Mouse (Mus musculus): ENCODE results near the gene Ier5. TPM values are rescaled to one million over a fixed set of nuclear protein-coding genes. Genes with fewer than 3 reads are reported as not detected.

Gene Ier5
- total RNA-seq, 2 experiments from 2014 or later, result 60.4 to 75.1 TPM

- intact Hi-C loops (cut with DNase I), result loop anchor here (2.0 kb wide), 1 partner anchor 127 kb away; no protein-coding TSS in a partner anchor
- no peak for TF ChIP-seq CTCF (IDR thresholded peaks at IDR 0.05)
- no peak for DNase-seq (ENCODE audit: extremely low spot score in 1 of 2, low spot score in 2 of 2)
- H3K27ac ChIP-seq, result peak overlapping the region; percentile 88; the same call in 1 of the 2 replicates
- H3K4me3 ChIP-seq, result no peak overlapping the region
Observed at GRCm38 (mm10) chr1:155088046-155088445, 11.4 kb downstream of the Ier5 start.

GRCm38 (mm10) chr1:155086893-155087292 lies 12.5 kb downstream of the Ier5 start:
- peak; percentile 48 to 53 for DNase-seq (ENCODE audit: extremely low spot score in 1 of 2, low spot score in 2 of 2)
- TF ChIP-seq CTCF (IDR thresholded peaks at IDR 0.05), result no peak
- Histone ChIP-seq H3K27ac (peak overlapping the region; percentile 88), H3K4me3 (no peak overlapping the region)
- intact Hi-C loops (cut with DNase I), result loop anchor here (2.0 kb wide), 1 partner anchor 58 kb away; no protein-coding TSS in a partner anchor

DNA sequence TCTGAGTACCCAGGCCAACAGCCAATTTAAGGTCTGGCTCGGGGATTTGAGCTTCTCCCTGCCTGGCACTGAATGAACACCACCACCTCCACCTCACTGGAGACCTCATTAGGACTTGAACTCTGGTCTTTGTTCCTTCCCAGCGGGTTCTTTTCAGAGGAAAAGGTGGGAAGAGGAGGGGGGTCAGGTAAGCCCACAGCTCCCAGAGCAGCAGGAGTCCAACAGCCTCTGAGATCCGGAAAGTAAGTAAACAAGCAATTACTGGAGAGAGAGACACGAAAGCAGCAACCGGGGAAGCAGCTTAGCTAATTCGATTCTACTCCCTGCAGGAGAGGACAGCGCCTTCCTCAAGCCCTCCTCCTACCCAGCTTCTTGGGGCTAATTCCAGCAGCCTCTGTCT lies 13.0 kb downstream of the Ier5 start:
- DNase-seq (ENCODE audit: extremely low spot score in 1 of 2, low spot score in 2 of 2), result no peak
- Histone ChIP-seq H3K27ac (peak overlapping the region; percentile 88), H3K4me3 (no peak overlapping the region)
- TF ChIP-seq CTCF (IDR thresholded peaks at IDR 0.05), result no peak
- intact Hi-C loops (cut with DNase I), result loop anchor here (2.0 kb wide), 1 partner anchor 58 kb away; no protein-coding TSS in a partner anchor

DNA sequence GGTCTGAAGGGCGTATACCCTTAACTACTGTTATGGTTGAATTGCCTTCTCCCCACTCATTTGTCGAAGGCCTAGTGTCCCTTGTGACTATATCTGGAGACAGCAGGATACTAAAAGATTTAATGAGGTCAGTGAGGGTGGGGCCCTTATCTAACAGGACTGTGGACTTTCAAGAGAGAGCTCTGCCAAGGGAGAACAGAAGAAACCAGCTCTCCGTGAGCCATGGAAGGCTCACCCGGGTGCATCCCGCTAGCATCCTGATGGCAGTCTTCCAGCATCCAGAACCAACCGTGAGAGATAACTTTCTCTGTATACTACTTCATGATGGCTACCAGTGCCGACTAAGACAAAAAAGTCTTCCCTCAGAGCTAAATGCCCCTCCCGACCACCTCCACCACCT lies 14.6 kb downstream of the Ier5 start:
- no peak for DNase-seq (ENCODE audit: extremely low spot score in 1 of 2, low spot score in 2 of 2)
- H3K4me3 ChIP-seq, result no peak overlapping the region
- intact Hi-C loops (cut with DNase I), result no loop called here
- no peak for TF ChIP-seq CTCF (IDR thresholded peaks at IDR 0.05)
- H3K27ac ChIP-seq, result peak overlapping the region; percentile 88; the same call in 1 of the 2 replicates

GRCm38 (mm10) chr1:155083271-155084265 lies 15.9 kb downstream of the Ier5 start:
- TF ChIP-seq CTCF (IDR thresholded peaks at IDR 0.05), result no peak
- intact Hi-C loops (cut with DNase I), result loop anchor here (1.0 to 2.0 kb wide), 2 partner anchors 16 to 33 kb away; partner anchors contain the start of gene Ier5

GRCm38 (mm10) chr1:155082965-155083268 lies 16.5 kb downstream of the Ier5 start:
- intact Hi-C loops (cut with DNase I), result loop anchor here (1.0 to 2.0 kb wide), 2 partner anchors 16 to 32 kb away; partner anchors contain the start of gene Ier5
- peak overlapping the region; percentile 96 for H3K27ac ChIP-seq
- no peak for DNase-seq (ENCODE audit: extremely low spot score in 1 of 2, low spot score in 2 of 2)
- no peak for TF ChIP-seq CTCF (IDR thresholded peaks at IDR 0.05)
- peak overlapping the region; percentile 54 for H3K4me3 ChIP-seq

More at GRCm38 (mm10) chr1:155083271-155084265, 15.9 kb downstream of the Ier5 start:
- DNase-seq (ENCODE audit: extremely low spot score in 1 of 2, low spot score in 2 of 2), result peak; percentile 92 to 95
- peak overlapping the region; percentile 54 for H3K4me3 ChIP-seq
- peak overlapping the region; percentile 96 for H3K27ac ChIP-seq

GRCm38 (mm10) chr1:155082158-155082964 lies 17.1 kb downstream of the Ier5 start:
- no peak for DNase-seq (ENCODE audit: extremely low spot score in 1 of 2, low spot score in 2 of 2)
- no peak for TF ChIP-seq CTCF (IDR thresholded peaks at IDR 0.05)
- intact Hi-C loops (cut with DNase I), result loop anchor here (2.0 kb wide), 1 partner anchor 32 kb away; no protein-coding TSS in a partner anchor
- H3K27ac ChIP-seq, result peak overlapping the region; percentile 96
- peak overlapping the region; percentile 54 for H3K4me3 ChIP-seq

- intact Hi-C loops (cut with DNase I), result no loop called here
- Histone ChIP-seq H3K4me3 (no peak overlapping the region), H3K27ac (no peak overlapping the region)
- no peak for DNase-seq (ENCODE audit: extremely low spot score in 1 of 2, low spot score in 2 of 2)
- TF ChIP-seq CTCF (IDR thresholded peaks at IDR 0.05), result no peak
Observed at GRCm38 (mm10) chr1:155077675-155078074, 21.8 kb downstream of the Ier5 start.

GRCm38 (mm10) chr1:155075856-155076255 lies 23.6 kb downstream of the Ier5 start:
- intact Hi-C loops (cut with DNase I), result no loop called here
- H3K27ac ChIP-seq, result no peak overlapping the region
- DNase-seq (ENCODE audit: extremely low spot score in 1 of 2, low spot score in 2 of 2), result no peak
- TF ChIP-seq CTCF (IDR thresholded peaks at IDR 0.05), result no peak
- H3K4me3 ChIP-seq, result no peak overlapping the region

GRCm38 (mm10) chr1:155074856-155075255 lies 24.6 kb downstream of the Ier5 start:
- Histone ChIP-seq H3K4me3 (no peak overlapping the region), H3K27ac (peak overlapping the region; percentile 36; the same call in 1 of the 2 replicates)
- no peak for DNase-seq (ENCODE audit: extremely low spot score in 1 of 2, low spot score in 2 of 2)
- intact Hi-C loops (cut with DNase I), result no loop called here
- no peak for TF ChIP-seq CTCF (IDR thresholded peaks at IDR 0.05)

GRCm38 (mm10) chr1:155073905-155074304 lies 25.5 kb downstream of the Ier5 start:
- H3K4me3 ChIP-seq, result no peak overlapping the region
- no peak for DNase-seq (ENCODE audit: extremely low spot score in 1 of 2, low spot score in 2 of 2)
- H3K27ac ChIP-seq, result no peak overlapping the region
- intact Hi-C loops (cut with DNase I), result no loop called here
- TF ChIP-seq CTCF (IDR thresholded peaks at IDR 0.05), result no peak

All from left cerebral cortex, adult 2 months (tissue).